Mouse (Mus musculus): ENCODE data around the gene Dpf1. TPM values are rescaled to one million over a fixed set of nuclear protein-coding genes. Genes with fewer than 3 reads are reported as not detected.

The Dpf1 gene
- total RNA-seq, 4 experiments from 2014 or later, result 0.13 to 0.23 (median 0.22) TPM; not detected in 1

DNA sequence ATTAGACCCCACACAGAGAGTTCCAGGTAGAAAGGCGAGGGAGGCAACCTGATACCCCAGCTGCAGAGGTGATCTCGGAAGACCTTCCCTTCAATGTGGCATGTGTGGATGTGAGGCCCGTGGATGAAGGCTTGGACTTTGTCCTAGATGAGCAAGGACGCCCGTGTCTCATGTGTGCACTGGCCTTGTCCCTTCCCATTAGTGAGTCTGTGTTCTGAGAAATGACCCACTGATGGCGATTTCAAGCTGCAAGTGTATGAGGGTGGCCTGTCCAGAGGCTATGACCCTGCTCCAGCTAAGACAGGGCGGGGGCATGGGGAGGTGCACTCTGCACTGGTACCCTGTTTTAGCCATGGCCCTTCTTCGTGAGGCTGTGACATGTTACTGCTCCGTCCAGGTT is 36.5 kb downstream of the Dpf1 start:
- DNase-seq (ENCODE audit: low spot score), result no peak

DNA sequence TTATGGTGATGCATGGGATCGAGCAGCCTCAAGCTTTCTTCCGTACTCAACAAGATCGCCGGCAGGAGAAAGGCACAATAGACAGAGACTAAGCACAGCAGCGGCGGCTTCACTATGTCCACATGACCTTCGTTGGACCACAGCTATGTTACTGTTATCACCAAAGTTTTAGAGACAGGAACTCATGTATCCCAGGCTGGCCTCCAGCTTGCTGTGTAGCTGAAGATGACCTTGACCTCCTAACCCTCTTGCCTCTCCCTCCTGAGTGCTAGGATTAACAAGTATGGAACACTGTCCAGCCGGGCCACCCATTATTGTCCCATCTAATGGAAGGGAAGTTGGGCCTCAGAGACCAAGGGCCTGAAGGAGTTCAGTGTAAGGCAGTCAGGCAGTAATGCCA is 37.1 kb downstream of the Dpf1 start:
- DNase-seq (ENCODE audit: low spot score), result no peak

DNA sequence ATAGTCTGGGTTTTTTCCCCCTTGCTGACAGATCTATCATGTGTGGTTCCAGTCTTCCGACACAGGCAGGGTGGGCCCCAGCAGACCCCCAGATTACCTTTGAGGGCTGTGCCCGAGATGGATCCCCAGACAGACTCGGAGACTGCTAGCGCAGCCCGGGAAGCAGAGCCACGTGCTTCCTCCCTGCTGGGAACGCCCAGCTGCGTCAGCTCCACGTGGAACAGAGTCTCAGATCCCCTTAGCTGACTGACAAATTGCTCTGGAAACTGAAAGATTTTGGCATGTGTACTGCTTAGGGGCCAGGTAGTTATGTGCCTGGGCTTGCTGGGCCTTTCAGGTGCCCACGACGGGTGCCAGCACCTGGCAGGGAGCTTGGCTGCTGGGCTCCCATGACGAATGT is 38.0 kb downstream of the Dpf1 start:
- no peak for DNase-seq (ENCODE audit: low spot score)

DNA sequence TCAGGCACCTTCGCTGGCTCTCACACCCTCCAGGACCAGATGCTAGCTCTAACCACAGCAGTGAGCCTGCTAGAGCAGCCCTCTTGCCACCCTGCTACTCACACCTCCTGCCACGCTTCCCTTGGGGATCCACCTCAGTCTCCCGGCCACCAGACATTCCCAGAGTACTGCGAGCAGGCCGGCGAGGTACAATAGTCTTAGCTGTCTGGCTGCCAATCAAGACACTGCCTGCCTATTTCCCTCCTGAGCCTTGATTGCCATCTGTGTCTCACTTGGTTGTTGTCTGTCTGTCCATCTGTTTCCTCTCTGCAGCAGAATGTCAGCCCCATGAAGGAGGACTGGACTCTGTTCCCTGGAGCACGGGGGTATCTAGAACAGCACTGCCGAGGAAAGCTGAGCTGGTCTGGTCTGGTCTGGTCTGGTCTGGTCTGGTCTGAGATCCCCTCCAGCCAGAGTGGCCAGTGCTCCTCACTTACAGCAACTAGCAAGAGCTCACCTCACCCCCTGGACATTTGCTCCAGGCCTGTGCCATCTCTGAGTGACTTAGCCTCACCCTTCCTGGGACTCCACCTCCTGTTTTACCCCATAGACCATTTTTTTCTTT is 38.8 kb downstream of the Dpf1 start:
- no peak for DNase-seq (ENCODE audit: low spot score)

DNA sequence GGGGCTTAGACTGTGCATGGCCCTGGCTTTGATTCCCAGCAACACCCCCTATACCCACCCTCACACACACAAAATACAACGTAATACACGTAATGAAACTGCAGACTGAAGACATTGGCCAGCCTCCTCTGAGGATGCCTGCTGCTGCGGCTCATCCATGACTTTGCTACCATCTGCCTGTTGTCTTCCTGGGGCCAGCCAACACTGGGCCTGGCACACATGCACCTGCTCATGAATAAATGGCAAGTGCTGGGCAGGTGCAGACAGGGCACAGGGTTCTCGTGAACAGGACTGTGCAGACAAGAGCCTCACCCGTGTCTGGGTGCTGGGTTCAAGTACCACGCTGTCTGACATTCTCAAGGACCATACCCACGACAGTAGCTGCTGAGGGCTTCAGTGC is 40.0 kb downstream of the Dpf1 start:
- no peak for DNase-seq (ENCODE audit: low spot score)

DNA sequence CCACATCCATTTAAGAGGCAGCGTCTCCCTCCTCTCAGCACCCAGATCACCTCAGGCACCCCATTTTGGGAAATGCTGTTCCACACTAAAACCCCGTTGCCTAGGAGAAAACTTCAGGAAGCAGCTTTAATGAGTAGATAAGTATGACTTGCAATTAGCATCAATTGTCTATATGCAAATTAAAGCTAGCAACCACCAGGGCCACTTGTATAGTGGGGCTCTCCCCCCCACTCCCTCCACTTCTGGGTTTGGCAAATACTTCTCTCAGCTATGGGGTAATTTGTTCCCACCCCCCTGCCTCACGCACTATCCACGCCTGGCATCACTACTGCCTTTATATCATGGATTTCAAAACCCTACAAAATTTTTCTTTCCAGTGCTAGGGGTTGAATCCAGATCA is 41.8 kb downstream of the Dpf1 start:
- DNase-seq (ENCODE audit: low spot score), result no peak

DNA sequence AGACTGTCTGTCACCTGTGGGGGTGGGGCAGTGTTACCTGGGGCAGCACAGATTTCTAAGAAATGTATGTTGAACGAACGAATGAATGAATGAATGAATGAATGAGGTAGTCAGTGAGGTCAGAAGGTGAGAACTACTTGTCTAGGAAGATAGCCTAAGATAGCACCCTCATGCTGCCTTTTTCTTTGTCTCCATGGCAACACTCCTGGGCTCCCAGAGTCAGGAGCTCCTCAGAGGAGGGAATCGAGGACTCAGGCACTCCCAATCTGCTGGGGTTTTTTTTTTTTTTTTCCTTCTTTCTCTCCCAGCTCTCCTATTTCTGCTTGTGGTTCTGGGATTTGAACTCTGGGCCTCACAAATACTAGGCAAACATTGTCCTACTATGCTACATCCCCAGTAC is 42.5 kb downstream of the Dpf1 start:
- no peak for DNase-seq (ENCODE audit: low spot score)

DNA sequence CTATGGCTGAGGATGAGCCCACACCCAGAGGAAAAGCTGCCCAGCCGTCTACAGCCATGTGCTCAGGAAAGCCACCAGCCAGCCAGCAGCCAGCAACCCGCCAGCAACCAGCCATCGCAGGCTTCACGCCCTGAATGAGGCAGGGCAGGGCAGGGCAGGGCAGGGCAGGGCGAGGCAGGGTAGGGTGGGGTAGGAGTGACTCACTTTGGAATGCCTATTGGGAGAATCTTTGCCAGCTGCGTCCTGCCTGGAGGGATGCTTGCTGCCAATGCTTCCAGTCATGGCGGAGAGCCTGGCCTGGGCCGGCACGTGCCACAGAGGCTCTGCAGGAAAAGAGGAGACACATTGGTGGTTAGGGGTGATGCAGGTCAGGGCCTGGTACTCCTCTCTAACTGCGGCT is 46.7 kb downstream of the Dpf1 start:
- no peak for DNase-seq (ENCODE audit: low spot score)

DNA sequence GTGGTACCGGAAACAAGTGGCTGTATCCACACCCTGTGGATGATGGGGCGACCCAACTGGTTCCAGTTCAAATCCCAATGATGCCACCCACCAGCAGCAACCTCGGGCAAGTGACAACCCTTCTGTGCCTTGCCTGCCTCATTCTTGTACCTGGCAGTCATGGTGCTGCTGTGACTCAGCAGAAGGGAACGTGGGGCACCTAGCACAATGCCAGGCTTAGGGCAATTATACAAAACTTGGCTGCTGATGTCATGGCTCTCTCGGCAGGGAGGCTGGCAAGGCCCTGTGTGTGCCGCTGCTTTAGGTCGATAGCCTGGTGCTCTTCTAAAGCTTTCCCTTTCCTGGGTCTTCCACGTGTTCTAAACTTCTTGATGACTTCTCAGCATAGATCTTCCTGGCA is 48.5 kb downstream of the Dpf1 start:
- no peak for DNase-seq (ENCODE audit: low spot score)

DNA sequence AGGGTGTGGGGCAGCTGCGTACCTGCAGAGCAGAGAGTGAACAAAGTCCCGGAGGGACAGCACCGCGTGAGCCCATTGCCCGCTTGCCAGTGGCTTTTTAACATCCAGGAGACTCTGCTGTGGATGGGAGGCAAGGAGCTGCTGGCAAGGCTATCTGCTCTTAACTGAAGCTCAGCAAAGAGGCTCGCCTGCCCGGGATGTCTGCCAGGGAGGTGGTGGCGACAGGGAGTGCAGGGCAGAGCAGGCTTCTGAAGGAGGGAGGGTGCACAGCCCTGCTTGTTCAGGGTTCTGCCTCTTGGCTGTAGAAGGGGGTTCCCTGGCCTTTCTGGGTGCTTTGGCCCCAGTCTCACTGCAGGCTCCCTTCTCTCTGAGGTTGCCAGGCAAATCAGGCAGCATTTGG is 50.4 kb downstream of the Dpf1 start:
- peak; percentile 36 for DNase-seq (ENCODE audit: low spot score)

DNA sequence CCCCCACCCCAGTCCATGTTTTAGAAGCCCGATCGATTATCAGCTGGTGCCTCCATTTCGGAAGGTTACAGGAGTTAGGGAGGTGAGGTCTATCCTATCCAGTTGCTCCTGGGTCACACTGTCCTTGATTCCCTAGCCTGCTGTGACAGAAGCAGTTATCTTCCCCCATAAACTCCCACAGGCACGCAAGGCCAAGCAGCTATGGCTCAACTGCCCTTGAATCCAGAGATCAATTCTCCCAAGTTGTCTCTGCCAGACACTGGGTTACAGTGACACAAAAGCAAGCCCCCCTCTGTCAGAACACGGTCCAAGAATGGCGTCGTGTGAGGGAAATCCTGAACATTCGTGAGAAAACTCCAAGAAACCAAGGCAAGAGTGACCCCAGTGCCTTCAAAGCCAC is 51.7 kb downstream of the Dpf1 start:
- DNase-seq (ENCODE audit: low spot score), result no peak

DNA sequence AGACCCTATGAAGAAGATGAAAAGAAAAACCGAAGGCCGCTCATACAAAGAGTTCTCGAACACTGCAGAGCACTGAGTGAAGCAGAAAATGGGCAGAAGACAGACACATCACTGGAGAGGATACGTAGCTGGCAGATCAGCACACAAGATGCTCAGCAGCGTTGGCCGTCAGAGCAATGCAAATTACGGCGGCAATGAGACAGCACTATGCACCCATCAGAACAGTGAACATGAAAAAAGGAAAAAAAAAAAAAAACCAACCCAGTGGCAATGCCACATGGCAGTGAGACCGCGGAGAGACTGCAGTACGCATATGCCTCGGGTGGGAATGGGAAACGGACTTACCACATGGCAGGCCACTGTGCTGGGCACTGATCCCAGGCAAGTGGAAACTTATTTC is 57.7 kb downstream of the Dpf1 start:
- DNase-seq (ENCODE audit: low spot score), result no peak

DNA sequence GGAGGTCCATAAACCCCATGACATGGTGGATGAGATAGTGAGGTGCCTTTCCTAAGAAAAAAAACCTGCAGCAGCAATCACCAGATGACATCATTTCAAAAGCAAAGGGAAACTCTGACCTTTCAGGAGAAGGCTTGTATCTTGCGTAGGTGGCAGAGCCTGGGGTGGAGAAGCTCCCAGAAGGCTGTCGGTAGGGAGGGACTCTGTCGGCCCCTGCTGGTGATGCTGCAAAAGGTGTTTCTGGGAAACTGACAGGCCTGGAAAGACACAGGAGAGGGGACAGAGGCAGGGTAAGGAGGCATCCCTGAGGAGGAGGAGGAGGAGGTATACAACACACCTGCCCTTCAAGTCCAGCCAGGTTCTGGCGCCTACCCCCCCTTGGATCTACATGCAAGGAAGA is 60.3 kb downstream of the Dpf1 start:
- no peak for DNase-seq (ENCODE audit: low spot score)

DNA sequence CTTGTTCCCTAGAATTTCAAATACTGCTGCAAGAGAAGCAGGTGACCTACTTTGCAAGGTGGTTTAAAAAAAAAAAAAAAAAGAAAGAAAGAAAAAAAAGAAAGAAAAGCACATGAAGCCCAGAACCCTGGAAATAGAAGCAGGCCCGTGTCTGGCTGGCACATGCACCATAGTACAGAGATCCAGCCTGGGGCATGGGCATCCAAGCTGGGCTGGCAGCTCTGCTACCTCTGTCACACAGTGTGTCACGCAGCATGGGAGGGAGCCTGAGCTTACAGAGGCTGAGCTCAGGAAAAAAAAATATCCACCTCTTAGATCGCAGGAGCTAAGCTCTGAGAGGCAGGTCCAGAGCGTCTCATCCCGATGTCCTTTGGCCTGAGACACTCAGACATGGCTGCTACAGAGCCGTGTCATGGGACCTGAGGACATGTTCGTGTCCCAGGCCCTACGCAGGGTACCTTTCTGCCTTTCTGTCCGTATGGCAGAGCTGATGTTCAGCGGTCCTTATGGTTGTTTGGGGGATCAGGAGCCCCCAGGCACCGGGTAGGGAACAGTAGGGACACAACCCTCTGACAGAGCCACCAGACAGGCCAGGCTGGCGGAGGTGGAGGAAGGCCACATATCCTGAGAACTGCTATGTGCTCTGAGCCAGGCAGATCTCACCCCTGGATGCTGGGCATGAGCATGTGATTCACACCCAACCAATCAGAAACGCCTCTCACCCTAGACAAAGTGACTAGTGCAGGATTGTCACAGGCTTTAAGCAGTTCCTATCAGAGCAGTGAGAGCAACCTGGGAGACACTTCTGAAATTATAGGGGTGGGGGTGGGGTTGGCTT is 63.6 kb downstream of the Dpf1 start:
- DNase-seq (ENCODE audit: low spot score), result no peak

Other genes with a start within 250 kb of the Dpf1 start
- 1 to 10 TPM in 2 of 4 experiments, under 1 TPM in 2; 0.79 to 1.5 (median 0.92) TPM for gene Ryr1, start 178.8 kb upstream of the Dpf1 start, total RNA-seq (2022)
- gene Rasgrp4, start 169.1 kb upstream of the Dpf1 start, total RNA-seq (2022), result 1 to 10 TPM in 3 of 4 experiments, under 1 TPM in 1; 1.00 to 1.5 (median 1.2) TPM
- gene Fam98c, start 147.7 kb upstream of the Dpf1 start, total RNA-seq (2022), result 10 to 100 TPM; 10.4 to 12.6 (median 10.8) TPM
- gene Ggn, start 133.7 kb upstream of the Dpf1 start, total RNA-seq (2022), result under 1 TPM in 3 of 4 experiments, not detected in 1; 0.14 to 0.37 (median 0.28) TPM
- under 1 TPM; 0.23 to 0.75 (median 0.52) TPM for gene Spred3, start 133.5 kb upstream of the Dpf1 start, total RNA-seq (2022)
- 100 to 1,000 TPM; 116 to 132 (median 121) TPM for gene Psmd8, start 123.2 kb upstream of the Dpf1 start, total RNA-seq (2022)
- gene Catsperg1, start 89.9 kb upstream of the Dpf1 start, total RNA-seq (2022), result under 1 TPM in 3 of 4 experiments, not detected in 1; 0.24 to 0.34 (median 0.25) TPM
- gene Kcnk6, start 71.4 kb upstream of the Dpf1 start, total RNA-seq (2022), result 1 to 10 TPM; 1.5 to 2.3 (median 2.0) TPM
- gene Yif1b, start 65.6 kb upstream of the Dpf1 start, total RNA-seq (2022), result 10 to 100 TPM; 66.2 to 78.1 (median 70.0) TPM
- 1 to 10 TPM; 1.7 to 3.9 (median 2.6) TPM for gene 2200002D01Rik, start 55.5 kb upstream of the Dpf1 start, total RNA-seq (2022)
- gene Spint2, start 22.0 kb upstream of the Dpf1 start, total RNA-seq (2022), result 10 to 100 TPM; 47.3 to 54.5 (median 53.2) TPM
- 10 to 100 TPM in 1 of 4 experiments, 1 to 10 TPM in 3; 5.4 to 10.1 (median 7.1) TPM for gene Ppp1r14a, start 14.6 kb upstream of the Dpf1 start, total RNA-seq (2022)
- gene Sipa1l3, start 214.7 kb downstream of the Dpf1 start, total RNA-seq (2022), result 10 to 100 TPM in 1 of 4 experiments, 1 to 10 TPM in 3; 6.8 to 10.3 (median 8.2) TPM

All from heart, adult 8-10 months (tissue).